Mouse (Mus musculus): ENCODE measurements around the gene Cyp4b1.
"Not testable (repeated sequence)": the region's sequence is repeated elsewhere in the genome, so short reads cannot be mapped to it uniquely, and the experiment has no call there.

The Cyp4b1 gene

DNA sequence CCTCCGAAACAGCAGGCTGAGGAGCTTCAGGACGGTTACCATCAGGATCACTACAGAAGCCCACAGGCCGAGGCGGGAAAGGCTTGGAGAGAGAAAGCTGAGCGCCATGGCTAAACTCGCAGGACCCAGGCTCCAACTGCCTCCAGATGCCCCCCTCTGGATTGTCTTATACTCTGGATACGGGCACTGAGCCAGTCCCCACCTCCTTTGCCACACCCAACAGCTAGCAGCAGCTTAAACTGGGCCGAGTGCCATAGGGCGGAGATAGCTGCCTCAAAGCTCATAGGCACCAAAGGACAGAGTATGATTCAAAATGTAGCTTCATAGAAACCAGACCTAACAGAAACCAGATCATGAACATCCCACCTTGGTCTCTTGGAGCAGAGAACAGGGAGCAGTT is at the start of gene Cyp4b1:
Cyp4b1 (minus strand) TSS at position 144 of the 400 bp plus-strand sequence.
- DNase-seq (ENCODE audit: low spot score in 2 of 2), result peak in 1 of 2 experiments; percentile 60

DNA sequence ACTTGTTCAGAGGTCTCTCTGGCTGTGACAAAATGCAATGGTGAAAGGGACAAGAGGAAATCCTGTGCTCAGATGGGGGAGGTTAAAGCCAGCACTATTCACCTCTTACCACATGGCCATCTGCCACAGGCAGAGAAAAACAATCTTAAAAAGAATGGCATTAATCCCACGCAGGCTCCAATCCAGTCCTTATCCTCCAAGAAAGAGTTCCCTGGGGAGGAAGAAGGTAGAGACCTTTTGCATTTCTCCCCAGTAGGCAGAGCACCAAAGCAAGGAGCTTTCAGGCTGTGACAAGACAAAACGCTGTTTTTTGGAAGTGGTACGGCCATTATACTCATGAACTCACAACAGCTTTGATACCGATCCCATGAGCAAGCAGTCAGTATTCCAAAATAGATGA is 38.8 kb upstream of the Cyp4b1 start:
- DNase-seq (ENCODE audit: low spot score in 2 of 2), result no peak

GRCm38 (mm10) chr4:115659190-115659589 is 11.7 kb upstream of the Cyp4b1 start:
- DNase-seq (ENCODE audit: low spot score in 2 of 2), result no peak

GRCm38 (mm10) chr4:115657867-115658249 is 10.3 kb upstream of the Cyp4b1 start:
- no peak for DNase-seq (ENCODE audit: low spot score in 2 of 2)

DNA sequence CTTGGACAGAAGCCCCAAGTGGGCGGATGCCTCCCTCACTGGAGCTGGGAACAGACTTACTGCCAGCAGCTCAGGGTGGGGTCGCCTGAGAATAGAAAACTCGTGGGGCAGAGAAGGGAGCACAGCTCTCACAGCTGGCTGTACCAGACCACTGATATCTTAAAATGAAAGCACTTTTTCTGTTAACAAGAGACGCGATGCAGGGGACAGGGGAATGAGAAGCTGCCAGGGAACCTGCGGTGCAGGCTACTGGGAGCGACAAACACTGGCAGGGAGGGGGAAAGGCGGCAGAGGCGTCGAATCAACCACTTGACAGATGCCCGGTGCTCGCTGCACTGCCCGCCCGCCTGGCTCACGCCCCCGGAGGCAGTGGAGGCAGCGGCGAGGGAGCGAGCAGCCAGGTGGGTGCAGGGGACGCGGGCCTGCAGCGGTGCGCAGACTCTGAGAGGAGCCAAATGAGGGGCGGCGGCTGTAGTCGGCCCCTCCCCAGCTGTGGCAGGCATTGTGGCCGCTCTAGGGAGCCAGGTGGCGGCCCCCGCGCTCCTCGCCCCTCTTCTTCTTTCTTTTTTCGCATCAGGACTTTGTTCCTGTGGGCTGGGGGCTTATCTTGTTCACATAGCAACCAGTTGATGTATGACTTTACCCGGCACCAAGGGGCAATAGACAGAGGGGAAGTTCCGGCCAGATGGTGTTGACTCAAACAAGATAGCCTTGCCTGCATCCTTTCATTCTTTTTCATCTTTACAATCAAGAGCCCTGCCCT is 9.8 kb upstream of the Cyp4b1 start:
- DNase-seq (ENCODE audit: low spot score in 2 of 2), result peak; percentile 18 to 37

- DNase-seq (ENCODE audit: low spot score in 2 of 2), result not testable (repeated sequence)
These were observed 9.0 kb upstream of the Cyp4b1 start for GRCm38 (mm10) chr4:115656535-115656922.

GRCm38 (mm10) chr4:115655841-115656534 is 8.5 kb upstream of the Cyp4b1 start:
- DNase-seq (ENCODE audit: low spot score in 2 of 2), result not testable (repeated sequence)

DNA sequence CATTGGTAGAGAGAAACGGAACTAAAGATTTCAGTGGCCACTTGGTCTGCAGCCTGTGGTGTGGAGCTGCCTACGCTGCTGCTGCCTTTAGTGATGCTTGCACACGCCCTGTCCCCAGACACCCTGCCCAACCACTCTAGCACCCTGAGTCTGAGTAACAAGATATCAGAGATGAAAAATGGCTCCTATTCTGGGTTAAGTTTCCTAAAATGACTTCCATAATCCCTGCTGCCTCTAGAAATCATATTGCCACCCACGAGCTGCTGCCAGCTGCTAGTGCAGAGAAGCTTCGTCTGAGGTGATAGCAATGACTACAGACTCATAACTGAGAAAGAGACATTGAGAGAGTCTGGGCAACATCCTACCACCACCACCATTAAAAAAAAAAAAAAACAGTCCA is 3.3 kb upstream of the Cyp4b1 start:
- no peak for DNase-seq (ENCODE audit: low spot score in 2 of 2)

DNA sequence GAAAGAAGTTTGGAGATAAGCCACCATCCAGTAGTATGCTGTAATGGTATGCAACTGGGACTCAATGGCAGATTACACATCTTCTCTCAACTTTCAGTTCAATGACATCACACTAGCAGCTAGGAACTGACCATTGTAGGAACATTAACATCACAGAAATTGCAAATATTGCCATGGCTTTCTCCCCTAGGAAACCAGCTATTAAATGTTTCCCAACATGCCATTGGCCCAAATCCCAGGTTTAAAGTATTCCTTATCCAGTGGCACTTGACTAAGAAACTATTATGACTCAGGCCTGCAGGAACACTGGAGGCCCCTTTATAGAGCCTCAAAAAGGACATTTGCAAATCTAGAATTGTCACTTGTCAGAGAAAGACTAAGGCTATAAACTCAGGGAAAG is 1.8 kb upstream of the Cyp4b1 start:
- DNase-seq (ENCODE audit: low spot score in 2 of 2), result no peak

- no peak for DNase-seq (ENCODE audit: low spot score in 2 of 2)
These were observed 1.2 kb upstream of the Cyp4b1 start for GRCm38 (mm10) chr4:115648752-115649151.

DNA sequence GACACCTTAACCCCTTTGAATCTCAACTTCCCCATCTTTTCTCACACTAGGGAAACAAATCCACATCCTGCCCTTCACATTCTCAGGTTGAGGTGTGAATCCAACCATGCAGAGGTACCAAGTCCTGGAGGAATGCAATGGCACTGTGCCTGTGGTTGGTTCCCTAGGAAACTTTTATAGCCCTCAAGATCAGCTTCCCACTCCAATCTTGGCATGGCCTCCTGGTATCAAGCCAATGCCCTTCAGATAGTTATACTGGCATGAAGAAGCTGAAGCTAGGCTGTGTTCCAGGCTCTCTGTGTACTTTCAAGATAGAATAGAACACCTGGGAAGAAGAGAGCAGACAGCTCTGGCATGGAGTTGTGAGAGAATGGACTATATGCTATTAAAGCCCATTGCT is 2.2 kb downstream of the Cyp4b1 start:
- DNase-seq (ENCODE audit: low spot score in 2 of 2), result no peak

GRCm38 (mm10) chr4:115642967-115643754 is 4.4 kb downstream of the Cyp4b1 start:
- no peak for DNase-seq (ENCODE audit: low spot score in 2 of 2)

DNA sequence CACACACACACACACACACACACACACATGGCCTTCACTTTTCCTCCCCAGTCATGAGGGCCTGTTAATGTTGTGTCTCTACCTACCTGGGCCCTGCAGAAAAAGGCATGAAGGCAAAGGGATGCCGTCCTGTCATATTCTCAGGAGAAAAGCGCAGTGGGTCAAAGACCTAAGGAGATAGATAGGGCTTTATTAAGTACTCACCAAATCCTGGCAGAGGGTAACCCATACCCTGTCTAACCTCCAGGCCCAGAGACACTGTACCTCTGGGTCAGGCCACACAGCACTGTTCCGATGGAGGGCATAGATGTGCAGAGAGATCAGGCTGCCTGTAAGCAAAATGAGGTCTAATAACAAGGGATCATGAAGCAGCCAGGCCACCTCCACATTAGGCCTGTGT is 22.0 kb downstream of the Cyp4b1 start:
- not testable (repeated sequence) for DNase-seq (ENCODE audit: low spot score in 2 of 2)

- DNase-seq (ENCODE audit: low spot score in 2 of 2), result no peak
These were observed 33.5 kb downstream of the Cyp4b1 start for GRCm38 (mm10) chr4:115614005-115614404.

- DNase-seq (ENCODE audit: low spot score in 2 of 2), result not testable (repeated sequence)
These were observed 46.9 kb downstream of the Cyp4b1 start, which contains the start of gene Cyp4a32 for GRCm38 (mm10) chr4:115600611-115601010. Gene Cyp4a32 (plus strand): TSS chr4:115600969.

- no peak for DNase-seq (ENCODE audit: low spot score in 2 of 2)
These were observed 50.6 kb downstream of the Cyp4b1 start for GRCm38 (mm10) chr4:115596824-115597336.

DNA sequence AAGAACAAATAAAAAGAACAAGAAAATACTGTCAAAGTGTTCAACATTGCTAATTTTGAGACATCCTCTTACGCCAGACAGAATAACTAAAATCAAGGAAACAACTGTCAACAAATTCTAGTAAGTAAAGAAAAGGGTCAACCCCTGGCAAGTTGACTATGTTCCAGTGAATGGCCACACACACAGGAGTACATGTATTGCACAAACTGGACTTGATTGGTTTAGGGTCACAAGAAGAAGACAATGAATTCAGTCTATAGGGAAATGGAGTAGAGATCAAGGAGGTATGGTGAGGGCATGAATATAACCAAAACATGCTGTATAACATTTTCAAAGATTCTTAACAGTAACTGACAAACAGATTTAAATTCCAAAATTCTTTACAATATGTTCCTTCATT is 51.2 kb downstream of the Cyp4b1 start:
- DNase-seq (ENCODE audit: low spot score in 2 of 2), result no peak

- peak; percentile 28 to 54 for DNase-seq (ENCODE audit: low spot score in 2 of 2)
These were observed 64.5 kb downstream of the Cyp4b1 start for GRCm38 (mm10) chr4:115583036-115583435.

DNA sequence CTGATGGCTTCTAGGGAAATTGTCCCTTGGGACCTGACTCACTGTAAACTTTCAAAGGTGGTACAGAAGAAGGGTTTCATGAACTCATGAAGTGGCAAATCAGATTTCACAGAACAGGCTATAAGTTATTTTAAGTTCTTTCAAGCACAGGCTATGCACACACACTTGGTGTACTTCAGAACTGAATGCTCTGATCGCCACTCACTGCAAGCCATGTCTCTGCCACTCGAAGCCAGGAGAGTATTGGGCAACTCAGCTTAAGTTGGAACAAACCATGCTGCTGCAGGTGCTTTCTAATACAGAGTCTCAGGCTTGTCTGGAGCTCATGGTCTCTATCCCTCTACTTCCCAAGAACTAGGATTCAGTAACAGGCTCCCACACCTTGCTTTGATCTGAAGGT is 71.7 kb downstream of the Cyp4b1 start:
- no peak for DNase-seq (ENCODE audit: low spot score in 2 of 2)

GRCm38 (mm10) chr4:115575255-115575654 is 72.3 kb downstream of the Cyp4b1 start:
- no peak for DNase-seq (ENCODE audit: low spot score in 2 of 2)
